Mouse (Mus musculus): ENCODE measurements around the gene Dcaf12. TPM values are rescaled to one million over a fixed set of nuclear protein-coding genes. Genes with fewer than 3 reads are reported as not detected.

Gene Dcaf12
- polyA plus RNA-seq, 1 experiment, result 47.4 TPM

- no peak for TF ChIP-seq CTCF (IDR thresholded peaks at IDR 0.05; ENCODE audit: low read depth, low read length)
- no peak for TF ChIP-seq POLR2A (IDR thresholded peaks at IDR 0.05; ENCODE audit: borderline replicate concordance, low read depth, low read length)
- Histone ChIP-seq H3K27ac (ENCODE audit: insufficient read depth, low read depth, low read length) (no peak overlapping the region), H3K4me3 (ENCODE audit: insufficient read depth, low read length) (no peak overlapping the region)
Measured at GRCm38 (mm10) chr4:41289802-41290201, 24.9 kb downstream of the Dcaf12 start.

GRCm38 (mm10) chr4:41286420-41286819, 28.3 kb downstream of the Dcaf12 start:
- Histone ChIP-seq H3K4me1 (ENCODE audit: control insufficient read depth, insufficient read depth, low read length) (no peaks in the 10 kb centered on the region), H3K4me3 (ENCODE audit: insufficient read depth, low read length) (no peak overlapping the region), H3K27ac (ENCODE audit: insufficient read depth, low read depth, low read length) (no peak overlapping the region)
- TF ChIP-seq POLR2A (IDR thresholded peaks at IDR 0.05; ENCODE audit: borderline replicate concordance, low read depth, low read length), result no peak
- no peak for TF ChIP-seq CTCF (IDR thresholded peaks at IDR 0.05; ENCODE audit: low read depth, low read length)

More at GRCm38 (mm10) chr4:41289802-41290201, 24.9 kb downstream of the Dcaf12 start:
- no peaks in the 10 kb centered on the region for H3K4me1 ChIP-seq (ENCODE audit: control insufficient read depth, insufficient read depth, low read length)

GRCm38 (mm10) chr4:41284087-41284486, 30.6 kb downstream of the Dcaf12 start:
- Histone ChIP-seq H3K4me1 (ENCODE audit: control insufficient read depth, insufficient read depth, low read length) (no peaks in the 10 kb centered on the region), H3K27ac (ENCODE audit: insufficient read depth, low read depth, low read length) (no peak overlapping the region), H3K4me3 (ENCODE audit: insufficient read depth, low read length) (no peak overlapping the region)
- TF ChIP-seq POLR2A (IDR thresholded peaks at IDR 0.05; ENCODE audit: borderline replicate concordance, low read depth, low read length) (no peak), CTCF (IDR thresholded peaks at IDR 0.05; ENCODE audit: low read depth, low read length) (no peak)

- peak overlapping the region; percentile 56 for H3K27ac ChIP-seq (ENCODE audit: insufficient read depth, low read depth, low read length)
- no peak for TF ChIP-seq CTCF (IDR thresholded peaks at IDR 0.05; ENCODE audit: low read depth, low read length)
- no peak for TF ChIP-seq POLR2A (IDR thresholded peaks at IDR 0.05; ENCODE audit: borderline replicate concordance, low read depth, low read length)
- peaks cover 19% of the 10 kb centered on the region for H3K4me1 ChIP-seq (ENCODE audit: control insufficient read depth, insufficient read depth, low read length)
- peak overlapping the region; percentile 67 for H3K4me3 ChIP-seq (ENCODE audit: insufficient read depth, low read length)
Measured at GRCm38 (mm10) chr4:41275927-41276326, 38.8 kb downstream of the Dcaf12 start.

GRCm38 (mm10) chr4:41274980-41275850, 39.5 kb downstream of the Dcaf12 start, which contains the start of gene Ubap2:
Gene Ubap2, minus strand, starts transcription at chr4:41275144.
- Histone ChIP-seq H3K4me3 (ENCODE audit: insufficient read depth, low read length) (peak within 1 kb of the TSS; percentile 67), H3K4me1 (ENCODE audit: control insufficient read depth, insufficient read depth, low read length) (peaks cover 19% of the 10 kb centered on the region), H3K27ac (ENCODE audit: insufficient read depth, low read depth, low read length) (peak within 1 kb of the TSS; percentile 75)
- TF ChIP-seq CTCF (IDR thresholded peaks at IDR 0.05; ENCODE audit: low read depth, low read length) (no peak), POLR2A (IDR thresholded peaks at IDR 0.05; ENCODE audit: borderline replicate concordance, low read depth, low read length) (no peak)

GRCm38 (mm10) chr4:41274377-41274979, 40.2 kb downstream of the Dcaf12 start:
- peak overlapping the region; percentile 67 for H3K4me3 ChIP-seq (ENCODE audit: insufficient read depth, low read length)
- TF ChIP-seq POLR2A (IDR thresholded peaks at IDR 0.05; ENCODE audit: borderline replicate concordance, low read depth, low read length) (no peak), CTCF (IDR thresholded peaks at IDR 0.05; ENCODE audit: low read depth, low read length) (no peak)
- H3K27ac ChIP-seq (ENCODE audit: insufficient read depth, low read depth, low read length), result peak overlapping the region; percentile 75
- peaks cover 19% of the 10 kb centered on the region for H3K4me1 ChIP-seq (ENCODE audit: control insufficient read depth, insufficient read depth, low read length)

- TF ChIP-seq POLR2A (IDR thresholded peaks at IDR 0.05; ENCODE audit: borderline replicate concordance, low read depth, low read length) (no peak), CTCF (IDR thresholded peaks at IDR 0.05; ENCODE audit: low read depth, low read length) (no peak)
- H3K4me1 ChIP-seq (ENCODE audit: control insufficient read depth, insufficient read depth, low read length), result peaks cover 17% of the 10 kb centered on the region
- no peak overlapping the region for H3K27ac ChIP-seq (ENCODE audit: insufficient read depth, low read depth, low read length)
- H3K4me3 ChIP-seq (ENCODE audit: insufficient read depth, low read length), result no peak overlapping the region
Measured at GRCm38 (mm10) chr4:41268133-41268532, 46.6 kb downstream of the Dcaf12 start.

GRCm38 (mm10) chr4:41266350-41266749, 48.3 kb downstream of the Dcaf12 start:
- H3K4me3 ChIP-seq (ENCODE audit: insufficient read depth, low read length), result no peak overlapping the region
- H3K27ac ChIP-seq (ENCODE audit: insufficient read depth, low read depth, low read length), result no peak overlapping the region
- TF ChIP-seq POLR2A (IDR thresholded peaks at IDR 0.05; ENCODE audit: borderline replicate concordance, low read depth, low read length) (no peak), CTCF (IDR thresholded peaks at IDR 0.05; ENCODE audit: low read depth, low read length) (no peak)
- peaks cover 3% of the 10 kb centered on the region; the same call in 1 of the 2 replicates for H3K4me1 ChIP-seq (ENCODE audit: control insufficient read depth, insufficient read depth, low read length)

- Histone ChIP-seq H3K4me1 (ENCODE audit: control insufficient read depth, insufficient read depth, low read length) (peaks cover 4% of the 10 kb centered on the region), H3K4me3 (ENCODE audit: insufficient read depth, low read length) (no peak overlapping the region), H3K27ac (ENCODE audit: insufficient read depth, low read depth, low read length) (no peak overlapping the region)
- no peak for TF ChIP-seq CTCF (IDR thresholded peaks at IDR 0.05; ENCODE audit: low read depth, low read length)
- TF ChIP-seq POLR2A (IDR thresholded peaks at IDR 0.05; ENCODE audit: borderline replicate concordance, low read depth, low read length), result no peak
Measured at GRCm38 (mm10) chr4:41260691-41261090, 54.0 kb downstream of the Dcaf12 start.

- Histone ChIP-seq H3K4me3 (ENCODE audit: insufficient read depth, low read length) (no peak overlapping the region), H3K4me1 (ENCODE audit: control insufficient read depth, insufficient read depth, low read length) (peaks cover 5% of the 10 kb centered on the region), H3K27ac (ENCODE audit: insufficient read depth, low read depth, low read length) (no peak overlapping the region)
- TF ChIP-seq POLR2A (IDR thresholded peaks at IDR 0.05; ENCODE audit: borderline replicate concordance, low read depth, low read length) (no peak), CTCF (IDR thresholded peaks at IDR 0.05; ENCODE audit: low read depth, low read length) (no peak)
Measured at GRCm38 (mm10) chr4:41259019-41259418, 55.7 kb downstream of the Dcaf12 start.

Data from bone marrow macrophage, adult 2 months (primary cell).